8 mouse cellular contexts compared by ENCODE assay signal in the genomic region with DNA sequence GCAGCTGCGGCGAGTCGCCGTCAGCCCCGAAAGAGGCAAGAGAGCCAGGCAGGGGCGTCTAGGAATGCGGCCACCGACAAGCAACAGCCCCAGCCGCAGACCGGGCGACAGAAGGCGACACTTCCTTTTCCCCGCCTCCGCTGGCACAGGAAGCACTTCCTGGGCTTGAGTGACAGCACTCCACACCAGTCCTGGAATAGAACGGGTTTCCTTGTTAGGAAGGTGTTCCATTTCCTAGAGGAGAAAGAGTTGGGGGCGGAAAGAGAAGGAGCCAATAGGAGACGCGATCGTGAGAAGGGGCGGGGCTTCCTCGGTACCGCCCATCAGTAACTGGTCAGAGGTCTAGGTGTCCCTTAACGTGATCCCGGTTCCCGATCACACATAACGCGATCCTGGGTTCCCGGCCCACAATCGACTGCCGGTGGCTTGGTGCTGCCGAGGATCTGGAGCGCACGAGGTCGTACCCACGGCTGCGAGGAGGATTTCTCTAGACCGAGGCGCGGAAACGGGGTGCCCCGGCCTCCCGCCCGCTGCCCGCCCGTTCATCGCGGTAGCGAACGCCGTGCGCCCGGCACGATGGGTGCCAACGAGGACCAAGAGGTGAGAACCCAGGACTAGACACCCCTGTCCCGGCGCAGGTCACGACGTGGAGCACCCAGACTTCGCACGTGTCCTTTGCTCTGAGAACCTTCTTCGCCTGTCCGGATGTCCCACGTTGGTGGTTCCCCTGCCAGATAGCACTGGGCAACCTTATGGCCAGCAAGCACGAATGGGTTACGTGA. TPM values are rescaled to one million over a fixed set of nuclear protein-coding genes. Genes with fewer than 3 reads are reported as not detected.
DNase-seq lines count a peak whose midpoint lies in the region; ATAC-seq and TF ChIP-seq lines count a peak whose summit lies in the region.

A gene (minus strand): TSS at position 127 of the 782 bp plus-strand sequence.
A gene (plus strand): TSS at position 321 of the 782 bp plus-strand sequence.

- ATAC-seq in forebrain, embryonic 15.5 days (replicated peaks), result peak; percentile 100
- peak; percentile 100 for ATAC-seq in neutrophil, adult 5-6 weeks (ENCODE audit: extremely low read depth, insufficient number of reproducible peaks, low FRiP score, poor library complexity, severe bottlenecking)

- H3K9ac ChIP-seq in ES-E14 (ENCODE audit: insufficient read depth, low read depth, low read length, poor library complexity, severe bottlenecking), result peak within 1 kb of the TSS; percentile 94
- H3K9ac ChIP-seq in forebrain, embryonic 15.5 days (replicated peaks), result peak within 1 kb of the TSS; percentile 89

- peak within 1 kb of the TSS; percentile 75 to 96 for H3K4me3 ChIP-seq in ES-E14 (ENCODE audit: insufficient read depth in 1 of 2, low read depth in 1 of 2, low read length in 2 of 2, poor library complexity in 1 of 2, severe bottlenecking in 1 of 2)
- peak within 1 kb of the TSS; percentile 88 for H3K4me3 ChIP-seq in forebrain, embryonic 15.5 days
- H3K4me3 ChIP-seq in lung, adult 2 months (replicated peaks; ENCODE audit: extremely low read depth, low read depth, low read length), result peak within 1 kb of the TSS; percentile 97

- no peaks in the 10 kb centered on the region for H3K27me3 ChIP-seq in forebrain, embryonic 15.5 days

- intact Hi-C loops in heart, postnatal 25 days (cut with DNase I), result loop anchor here (5.0 kb wide), 2 partner anchors 144 to 179 kb away; a partner anchor contains a TSS

- peak within 1 kb of the TSS; percentile 72 for H3K4me2 ChIP-seq in forebrain, embryonic 15.5 days (replicated peaks)

- no peak for TF ChIP-seq CTCF in lung, adult 2 months (IDR thresholded peaks at IDR 0.05; ENCODE audit: insufficient read depth, low read length)

- peaks cover 5% of the 10 kb centered on the region for H3K36me3 ChIP-seq in ES-E14 (ENCODE audit: control insufficient read depth, insufficient read depth, low read length, poor library complexity, severe bottlenecking)
- H3K36me3 ChIP-seq in forebrain, embryonic 15.5 days, result peaks cover 12% of the 10 kb centered on the region

- in situ Hi-C loops in ES-E14 (cut with MboI; ENCODE audit: low sequenced_read_pairs in 2 of 2, unreplicated experiment in 2 of 2), result no loop called here

- TF ChIP-seq POLR2A in lung, adult 2 months (IDR thresholded peaks at IDR 0.05; ENCODE audit: borderline replicate concordance, extremely low read depth, low read depth, low read length), result peak; percentile 67; the same call in 1 of the 2 replicates

- H3K27ac ChIP-seq in ES-E14 (ENCODE audit: insufficient read depth, low read depth, low read length, poor library complexity, severe bottlenecking), result no peak within 1 kb of the TSS
- H3K27ac ChIP-seq in forebrain, embryonic 15.5 days (replicated peaks), result peak within 1 kb of the TSS; percentile 87

- peak; percentile 99 for DNase-seq in ES-E14 (ENCODE audit: low read depth, low spot score)
- DNase-seq in cerebellum, adult 11-12 months, result peak; percentile 98
- DNase-seq in heart, postnatal 25 days (ENCODE audit: low spot score), result peak; percentile 95
- peak; percentile 94 to 98 for DNase-seq in layer of hippocampus, adult 18-20 months (ENCODE audit: low spot score in 2 of 2)
- DNase-seq in lung, adult 2 months, result peak; percentile 95
- DNase-seq in thymus, adult 18-20 months, result peak; percentile 89 to 94

- no peaks in the 10 kb centered on the region for H3K9me3 ChIP-seq in ES-E14 (ENCODE audit: control insufficient read depth, insufficient read depth, low read depth, low read length)
- H3K9me3 ChIP-seq in forebrain, embryonic 15.5 days, result no peaks in the 10 kb centered on the region

- H3K4me1 ChIP-seq in ES-E14 (ENCODE audit: control insufficient read depth in 2 of 2, insufficient read depth in 2 of 2, low read length in 2 of 2, poor library complexity in 1 of 2), result peaks cover 0 to 2% of the 10 kb centered on the region in 2 experiments; a peak in 1 of 4 replicates
- H3K4me1 ChIP-seq in forebrain, embryonic 15.5 days, result peaks cover 45% of the 10 kb centered on the region
- H3K4me1 ChIP-seq in lung, adult 2 months (ENCODE audit: control insufficient read depth, insufficient read depth, low read length), result peaks cover 4% of the 10 kb centered on the region

- WGBS in forebrain, embryonic 15.5 days, result under 1% methylated on average over 65 of the region's 65 CpGs
- under 1% methylated on average over 65 of the region's 65 CpGs for WGBS in lung, adult 2 months

TF ChIP-seq in ES-E14, 5 proteins besides CTCF, POLR2A, EP300 and RAD21:
- TF ChIP-seq CHD2 (IDR thresholded peaks at IDR 0.05; ENCODE audit: low read depth, low read length), result peak; percentile 82
- TF ChIP-seq ZC3H11A (IDR thresholded peaks at IDR 0.05; ENCODE audit: borderline replicate concordance, low read depth, low read length), result no peak

RNA-seq across cellular contexts. Expression of the first gene that starts in this region (rescaled TPM):
- 24.7 and 27.7 TPM in 2 replicates for total RNA-seq in ES-E14 (2012; rRNA removed)
- polyA plus RNA-seq in forebrain, embryonic 15.5 days (2015; fragmentation: Nextera tagmentation; extraction: Ambion mirVana), result 38.7 and 41.6 TPM in 2 replicates
- 10 to 100 TPM; 20.6 to 20.9 TPM for total RNA-seq in heart, postnatal 25 days (2021)
- 10 to 100 TPM; 52.3 to 55.0 TPM for total RNA-seq in layer of hippocampus, adult 18-20 months (2021)
- polyA plus RNA-seq in lung, adult 2 months (2012; rRNA removed), result 18.4 and 22.0 TPM in 2 replicates
- 59.5 and 60.4 TPM in 2 replicates for total RNA-seq in neutrophil, adult 5-6 weeks (2017)

RNA-seq across cellular contexts. Expression of the second gene that starts in this region (rescaled TPM):
- total RNA-seq in ES-E14 (2012; rRNA removed), result 15.8 and 25.3 TPM in 2 replicates
- polyA plus RNA-seq in forebrain, embryonic 15.5 days (2015; fragmentation: Nextera tagmentation; extraction: Ambion mirVana), result 39.4 and 42.3 TPM in 2 replicates
- total RNA-seq in heart, postnatal 25 days (2021), result 10 to 100 TPM; 61.1 to 63.9 TPM
- 10 to 100 TPM; 34.4 to 36.1 TPM for total RNA-seq in layer of hippocampus, adult 18-20 months (2021)
- polyA plus RNA-seq in lung, adult 2 months (2012; rRNA removed), result 12.1 and 12.3 TPM in 2 replicates
- 11.4 and 12.4 TPM in 2 replicates for total RNA-seq in neutrophil, adult 5-6 weeks (2017)
